Mouse (Mus musculus) forelimb bud, embryonic 11.5 days (tissue): ENCODE measurements around the gene Olfr120.
"Not testable (repeated sequence)": the region's sequence is repeated elsewhere in the genome, so short reads cannot be mapped to it uniquely, and the experiment has no call there.

Source experiments
- DNase-seq: peaks from one replicate; pipeline ENCODE4 v3.0.0-alpha.2; 2012; ENCODE audit warnings: low read depth, low spot score

The Olfr120 gene

DNA sequence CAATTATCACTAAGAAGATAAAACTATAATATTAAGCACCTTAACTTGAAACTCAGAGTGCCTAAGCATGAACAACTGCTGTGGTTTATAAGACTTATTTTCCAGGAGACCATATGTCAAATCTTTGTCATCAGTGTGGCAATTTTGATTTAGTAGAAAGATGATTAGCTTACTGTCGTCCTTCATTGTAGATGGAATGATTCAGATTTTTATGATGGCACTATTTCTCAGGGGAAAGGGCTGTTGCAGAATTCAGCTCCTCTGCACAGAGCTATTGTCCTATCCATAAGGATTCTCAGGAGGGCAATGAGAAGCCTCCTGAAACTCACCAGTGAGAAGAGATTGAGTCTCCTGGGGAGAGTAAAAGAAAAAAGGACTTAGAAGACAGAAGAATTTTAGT, at the start of gene Olfr120:
Gene Olfr120 (plus strand): TSS at position 301 of the 400 bp plus-strand sequence.
- DNase-seq, result no peak

DNA sequence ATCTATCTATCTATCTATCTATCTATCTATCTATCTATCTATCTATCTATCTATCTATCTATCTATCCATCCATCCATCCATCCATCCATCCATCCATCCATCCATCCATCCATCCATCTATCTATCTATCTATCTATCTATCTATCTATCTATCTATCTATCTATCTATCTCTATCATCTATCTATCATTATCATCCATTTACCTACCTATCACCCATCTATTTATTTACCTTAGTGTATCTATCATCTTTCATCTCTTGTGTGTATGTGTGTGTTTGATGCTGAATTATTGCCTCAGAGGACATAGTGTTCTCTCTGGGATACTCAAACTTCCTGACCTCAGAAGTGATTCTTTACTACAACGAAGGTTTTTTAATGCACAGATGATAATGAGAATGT, 25.3 kb upstream of the Olfr120 start, which contains the start of gene Olfr119:
Gene Olfr119 (plus strand): TSS at position 301 of the 400 bp plus-strand sequence.
- DNase-seq, result not testable (repeated sequence)

DNA sequence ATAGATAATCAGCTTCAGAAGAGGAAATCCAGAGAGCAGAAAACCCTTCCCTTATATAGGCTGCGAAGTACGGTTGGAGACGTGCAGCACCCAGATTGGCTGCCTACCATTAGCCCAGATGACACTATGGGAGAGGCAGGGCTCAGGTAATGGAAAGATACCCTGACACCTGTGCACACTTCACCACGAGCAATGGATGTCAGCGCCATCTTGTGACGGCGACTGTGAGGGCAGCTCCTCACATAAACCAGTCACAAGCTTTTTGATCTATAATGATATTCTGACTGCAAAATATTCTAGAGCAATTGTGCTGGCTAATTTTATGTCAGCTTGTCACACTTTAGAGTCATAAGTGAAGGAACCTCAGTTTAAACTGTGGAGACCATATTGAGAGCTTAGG, 16.5 kb downstream of the Olfr120 start:
- no peak for DNase-seq

DNA sequence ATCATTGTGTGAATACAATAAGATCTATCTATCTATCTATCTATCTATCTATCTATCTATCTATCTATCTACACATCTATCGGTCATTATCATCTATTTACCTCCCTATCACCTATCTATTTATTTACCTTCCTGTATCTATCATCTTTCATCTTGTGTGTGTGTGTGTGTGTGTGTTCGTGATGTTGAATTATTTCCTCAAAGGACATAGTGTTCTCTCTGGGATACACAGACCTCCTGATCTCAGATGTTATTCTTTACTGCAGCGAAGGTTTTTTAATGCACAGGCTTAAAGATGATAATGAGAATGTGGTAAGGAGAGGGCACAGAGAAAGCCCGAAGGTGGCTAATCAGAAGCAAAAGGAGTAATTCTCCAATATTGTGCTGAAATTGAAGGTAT, 46.7 kb downstream of the Olfr120 start, which contains the start of gene Olfr122:
Gene Olfr122 (plus strand): TSS at position 301 of the 400 bp plus-strand sequence.
- DNase-seq, result no peak
